Mouse (Mus musculus) kidney, adult 2 months (tissue): ENCODE results near the gene Sdk1. TPM values are rescaled to one million over a fixed set of nuclear protein-coding genes. Genes with fewer than 3 reads are reported as not detected.

Experiments
- DNase-seq: peaks from one replicate; pipeline ENCODE4 v3.0.0; 2021
- H3K27ac ChIP-seq: fragments of 200-500 bp; 2 replicates; pipeline ENCODE4 v1.5.1; 2012; ENCODE audit warnings: low read depth, low read length, control low read depth, inconsistent platforms; ENCODE audit not compliant: insufficient read depth
- H3K27me3 ChIP-seq: fragments of 200-500 bp; replicated peaks from 2 replicates; pipeline ENCODE4 v1.6.1; 2012; ENCODE audit warnings: mild to moderate bottlenecking, moderate library complexity, low read length, inconsistent platforms; ENCODE audit not compliant: control insufficient read depth, insufficient read depth
- H3K36me3 ChIP-seq: fragments of 200-500 bp; 2 replicates; pipeline ENCODE4 v1.6.1; 2012; ENCODE audit warnings: mild to moderate bottlenecking, moderate library complexity, low read length, inconsistent platforms; ENCODE audit not compliant: control insufficient read depth, insufficient read depth
- H3K4me1 ChIP-seq: fragments of 200-500 bp; 2 replicates; pipeline ENCODE4 v1.6.1; 2011; ENCODE audit warnings: low read length; ENCODE audit not compliant: control insufficient read depth, insufficient read depth
- H3K4me3 ChIP-seq: fragments of 200-500 bp; 2 replicates; pipeline ENCODE4 v1.5.1; 2011; ENCODE audit warnings: mild to moderate bottlenecking, low read depth, low read length, control low read depth; ENCODE audit not compliant: insufficient read depth
- CTCF ChIP-seq: fragments of 200-500 bp; conservative IDR thresholded peaks from 2 replicates; pipeline ENCODE4 v1.5.1; 2011; ENCODE audit warnings: low read depth, mild to moderate bottlenecking, control low read depth, low read length, moderate library complexity, mixed read lengths; ENCODE audit not compliant: insufficient read depth, insufficient read length
- POLR2A ChIP-seq: fragments of 200-500 bp; IDR thresholded peaks from one replicate; pipeline ENCODE4 v1.6.1; 2011; ENCODE audit warnings: low read depth, low read length, control low read depth
- WGBS: fragments of 180-500 bp; shearing (Covaris S2); methylation state at CpG from one replicate; pipeline ENCODE4 v1.1.7; 2018; 5-methylcytosine and 5-hydroxymethylcytosine counted together
- polyA plus RNA-seq: library from polyadenylated mRNA; depleted of rRNA; stranded (reverse); fragments of >200 nt; gene quantifications from 2 replicates; pipeline ENCODE4 v1.2.3, GENCODE M21; 2012; rRNA removed

Gene Sdk1
- 0.63 and 0.86 TPM in 2 replicates for polyA plus RNA-seq

DNA sequence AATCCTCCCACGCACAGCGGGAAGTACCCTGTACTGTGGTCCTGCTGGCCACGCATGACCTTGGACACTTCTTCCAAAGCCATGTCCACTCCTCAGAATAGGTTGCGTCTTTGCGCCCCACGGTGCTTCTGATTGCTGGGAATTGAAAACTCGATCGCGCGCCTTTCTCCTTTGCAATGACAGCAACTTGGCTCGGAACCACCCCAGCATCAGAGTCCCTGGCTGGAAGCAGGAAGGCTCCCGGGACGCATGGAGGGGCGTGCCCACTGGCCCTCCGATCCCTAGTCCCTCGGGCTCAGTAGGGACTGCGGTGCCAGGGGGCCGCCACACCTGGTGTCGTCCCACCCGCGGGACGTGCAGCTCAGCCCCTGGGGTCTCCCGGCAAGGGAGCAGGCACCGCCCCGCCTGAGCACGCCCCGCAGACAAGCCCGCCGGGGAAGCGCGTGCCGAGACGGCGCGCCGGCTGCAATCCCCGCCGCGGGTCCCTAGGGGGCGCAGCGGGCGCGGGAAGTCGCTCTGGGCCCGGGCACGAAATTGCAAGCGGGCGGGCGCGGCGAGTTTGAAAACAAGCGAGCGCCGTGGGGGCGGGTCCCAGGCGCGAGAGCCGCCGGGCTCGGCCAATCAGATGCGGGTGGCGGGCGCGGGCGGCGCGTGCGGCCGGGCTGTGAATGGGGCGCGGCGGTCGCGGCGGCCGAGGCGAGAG, at the start of gene Sdk1:
Sdk1 (plus strand) TSS at position 650 of the 703 bp plus-strand sequence.
- peak; percentile 96 for DNase-seq
- no peaks in the 10 kb centered on the region for H3K4me1 ChIP-seq
- no peaks in the 10 kb centered on the region for H3K36me3 ChIP-seq
- H3K27me3 ChIP-seq = no peaks in the 10 kb centered on the region
- H3K4me3 ChIP-seq = peak within 1 kb of the TSS; percentile 67
- WGBS = 2% methylated on average over 77 of the region's 77 CpGs
- no peak for TF ChIP-seq POLR2A
- TF ChIP-seq CTCF = peak; percentile 59
- no peak within 1 kb of the TSS for H3K27ac ChIP-seq

DNA sequence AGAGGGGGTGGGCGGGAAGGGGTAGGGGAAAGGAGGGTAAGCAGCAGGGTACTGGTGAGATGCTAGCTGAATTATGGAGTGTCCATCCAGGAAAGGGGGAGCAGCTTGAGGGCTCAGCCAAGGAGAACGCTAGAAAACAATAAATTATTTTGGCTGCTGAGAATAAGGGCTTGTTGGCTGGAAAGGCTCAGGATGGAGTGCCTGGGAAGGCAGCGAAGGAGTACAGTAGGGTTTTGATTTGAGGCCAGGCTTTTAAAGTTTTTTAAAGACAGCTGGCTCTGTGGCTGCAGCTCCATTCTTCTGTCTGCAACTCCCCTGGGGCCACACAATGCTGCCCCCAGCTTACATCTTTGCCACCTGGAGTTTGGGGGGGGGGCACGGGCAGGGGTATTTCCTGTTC, 44.0 kb upstream of the Sdk1 start:
- Histone ChIP-seq H3K27me3 (no peaks in the 10 kb centered on the region), H3K4me1 (no peaks in the 10 kb centered on the region), H3K4me3 (no peak overlapping the region), H3K27ac (no peak overlapping the region), H3K36me3 (no peaks in the 10 kb centered on the region)
- TF ChIP-seq POLR2A = no peak
- TF ChIP-seq CTCF = no peak
- no peak for DNase-seq
- WGBS = 27% methylated on average over 4 of the region's 4 CpGs

DNA sequence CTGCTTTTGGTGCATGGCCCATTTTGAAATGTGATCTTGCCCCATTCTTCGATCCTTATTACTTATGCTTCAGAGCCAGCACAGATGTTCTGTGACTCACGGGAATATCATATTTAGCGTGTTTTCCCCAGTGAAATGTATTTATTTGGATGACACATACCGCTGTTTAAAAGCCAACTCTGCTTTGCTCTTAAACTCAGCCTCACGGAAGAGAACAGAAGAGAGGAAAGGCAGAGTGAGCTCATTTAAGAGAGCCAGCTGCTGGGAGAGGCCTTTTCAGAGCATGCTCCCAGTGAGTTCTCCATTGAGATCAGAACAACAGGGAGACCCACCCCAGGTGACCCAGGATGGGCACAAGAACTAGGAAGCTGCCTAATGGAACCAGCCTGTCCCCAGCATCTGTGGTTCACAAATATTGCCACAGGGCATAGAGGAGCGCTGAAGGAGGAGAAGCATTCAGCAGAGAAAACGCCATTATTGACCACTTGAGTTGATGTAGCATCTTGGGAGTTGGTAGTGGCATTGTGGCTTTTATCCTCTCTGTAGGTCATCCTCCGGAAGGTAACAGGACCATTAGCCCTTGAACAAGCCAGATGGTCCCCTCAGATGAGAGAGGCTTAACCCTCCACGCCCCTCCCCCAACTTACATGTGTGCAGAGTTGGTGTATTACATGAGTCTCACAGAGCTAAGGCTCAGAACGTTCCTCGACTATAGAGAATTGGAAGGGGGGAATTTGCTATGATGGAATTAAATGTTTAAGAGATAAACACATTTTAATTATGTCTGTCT, 38.8 kb upstream of the Sdk1 start:
- Histone ChIP-seq H3K4me1 (no peaks in the 10 kb centered on the region), H3K4me3 (no peak overlapping the region), H3K27ac (no peak overlapping the region), H3K36me3 (no peaks in the 10 kb centered on the region), H3K27me3 (no peaks in the 10 kb centered on the region)
- WGBS = 83% methylated on average over 11 of the region's 11 CpGs
- TF ChIP-seq POLR2A = no peak
- no peak for TF ChIP-seq CTCF
- DNase-seq = no peak

DNA sequence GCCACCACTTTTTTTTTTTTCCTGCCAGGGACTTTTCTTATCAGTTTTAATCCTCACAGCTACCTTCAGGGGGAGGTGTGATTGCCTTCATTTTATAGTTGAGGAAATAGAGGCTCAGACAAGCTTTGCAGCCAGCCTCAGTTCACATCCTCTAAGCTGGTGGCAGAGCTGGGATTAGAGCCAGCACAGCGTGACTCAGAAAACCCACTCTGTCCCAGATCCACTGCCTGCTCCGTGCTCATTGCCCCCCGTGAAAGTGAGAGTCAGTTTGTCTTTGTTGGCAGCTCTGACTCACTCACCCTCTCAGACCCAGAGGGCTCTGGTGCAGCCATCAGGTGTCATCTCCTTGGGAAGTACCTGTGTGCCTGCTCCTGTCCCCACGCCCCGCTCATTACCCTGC, 34.2 kb upstream of the Sdk1 start:
- DNase-seq = no peak

DNA sequence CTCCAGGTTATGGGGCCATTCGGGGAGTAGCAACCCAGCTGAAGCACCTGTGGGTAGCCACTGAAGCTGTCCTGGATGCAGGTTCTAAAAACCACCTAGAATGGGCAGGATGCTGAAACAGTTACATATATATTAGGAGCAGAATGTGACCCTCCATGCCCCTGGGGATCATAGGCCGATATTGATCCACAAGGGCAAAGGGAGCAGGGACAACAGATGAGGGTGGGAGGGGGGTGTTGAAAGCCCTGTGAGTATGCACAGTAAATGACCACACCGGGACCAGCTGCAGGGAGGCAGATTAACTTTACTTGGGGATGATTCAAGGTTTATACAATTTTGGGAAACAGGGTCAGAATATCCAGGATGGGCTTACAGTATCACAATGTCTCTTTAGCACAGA, 16.0 kb upstream of the Sdk1 start:
- Histone ChIP-seq H3K27ac (no peak overlapping the region), H3K27me3 (no peaks in the 10 kb centered on the region), H3K36me3 (no peaks in the 10 kb centered on the region), H3K4me3 (no peak overlapping the region), H3K4me1 (no peaks in the 10 kb centered on the region)
- TF ChIP-seq CTCF (no peak), POLR2A (no peak)
- no peak for DNase-seq
- 74% methylated on average over 3 of the region's 3 CpGs for WGBS

More for the DNA sequence above, 34.2 kb upstream of the Sdk1 start:
- 57% methylated on average over 5 of the region's 5 CpGs for WGBS
- Histone ChIP-seq H3K27ac (no peak overlapping the region), H3K27me3 (no peaks in the 10 kb centered on the region), H3K4me1 (no peaks in the 10 kb centered on the region), H3K4me3 (no peak overlapping the region), H3K36me3 (no peaks in the 10 kb centered on the region)
- TF ChIP-seq CTCF = no peak
- TF ChIP-seq POLR2A = no peak

DNA sequence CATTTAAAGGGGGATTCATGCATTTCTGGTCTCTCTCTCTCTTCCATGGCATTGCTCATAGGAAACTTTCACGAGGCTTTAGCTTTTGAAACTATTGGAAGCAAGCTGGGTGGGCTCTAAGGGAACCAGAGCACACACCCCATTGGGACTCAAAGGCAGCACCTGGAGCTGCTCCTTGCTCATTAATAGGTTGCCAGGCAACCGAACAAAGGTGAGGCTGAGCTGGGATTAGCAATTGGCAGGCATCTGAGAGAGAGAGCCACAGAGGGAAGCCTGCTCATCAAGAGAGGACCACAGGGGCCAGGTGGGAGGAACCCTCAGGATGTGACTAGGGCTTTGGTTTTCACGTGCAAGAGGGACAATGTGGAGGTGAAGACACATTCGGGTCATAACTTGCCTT, 7.0 kb upstream of the Sdk1 start:
- DNase-seq = no peak

DNA sequence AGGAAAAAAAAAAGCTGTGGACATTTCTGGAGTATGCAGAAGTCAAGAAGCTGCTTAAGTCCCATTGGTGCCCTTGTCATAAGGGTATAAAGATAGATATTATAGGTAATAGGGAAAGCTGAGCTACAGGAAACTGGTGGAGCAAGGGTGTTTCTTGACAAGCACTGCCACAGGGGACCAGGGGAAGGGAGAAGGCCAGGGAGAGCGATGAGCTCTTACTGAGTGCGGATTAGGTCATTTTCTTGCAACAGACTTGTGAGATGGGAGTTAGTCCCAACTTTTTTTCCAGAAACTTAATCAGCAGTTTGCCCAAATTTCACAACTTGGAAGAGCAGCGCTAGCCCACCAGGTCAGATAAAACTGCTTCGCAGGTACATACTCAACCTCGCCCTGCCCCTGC, 1.9 kb upstream of the Sdk1 start:
- DNase-seq = no peak
- Histone ChIP-seq H3K27ac (no peak overlapping the region), H3K4me1 (no peaks in the 10 kb centered on the region), H3K4me3 (no peak overlapping the region), H3K27me3 (no peaks in the 10 kb centered on the region), H3K36me3 (no peaks in the 10 kb centered on the region)
- WGBS = 51% methylated on average over 5 of the region's 5 CpGs
- TF ChIP-seq CTCF (no peak), POLR2A (no peak)

More for the DNA sequence above, 7.0 kb upstream of the Sdk1 start:
- 44% methylated on average over 4 of the region's 4 CpGs for WGBS
- TF ChIP-seq POLR2A = no peak
- no peak for TF ChIP-seq CTCF
- Histone ChIP-seq H3K27ac (no peak overlapping the region), H3K4me1 (no peaks in the 10 kb centered on the region), H3K36me3 (no peaks in the 10 kb centered on the region), H3K27me3 (no peaks in the 10 kb centered on the region), H3K4me3 (no peak overlapping the region)
